Comparison of ENCODE assay signal across 9 mouse cellular contexts in genomic region chr6:34230768-34231381, GRCm38 (mm10). TPM values are rescaled to one million over a fixed set of nuclear protein-coding genes. Genes with fewer than 3 reads are reported as not detected.
DNase-seq lines count a peak whose midpoint lies in the region; TF ChIP-seq lines count a peak whose summit lies in the region.
"Had no signal": no experiment of that assay in that cellular context is flagged by ENCODE, and none has a peak within 500 bp of the region (broad histone marks: within the 10 kb centered on the region; RNA-seq: fewer than 3 reads in every experiment).

No protein-coding gene starts in this region.

- H3K4me3 ChIP-seq in E14TG2a.4 (replicated peaks; ENCODE audit: low read length): no peak overlapping the region
- no peak overlapping the region for H3K4me3 ChIP-seq in lung, adult 2 months (replicated peaks; ENCODE audit: extremely low read depth, low read depth, low read length)
- H3K4me3 ChIP-seq: liver, embryonic 15.5 days had no signal

- no peaks in the 10 kb centered on the region for H3K9me3 ChIP-seq in E14TG2a.4 (ENCODE audit: low read length)
- H3K9me3 ChIP-seq: liver, embryonic 15.5 days had no signal

- H3K36me3 ChIP-seq in E14TG2a.4 (ENCODE audit: insufficient read depth, low read length): no peaks in the 10 kb centered on the region
- H3K36me3 ChIP-seq: liver, embryonic 15.5 days had no signal

- H3K27me3 ChIP-seq in E14TG2a.4 (ENCODE audit: insufficient read depth, low read length): peaks cover 14% of the 10 kb centered on the region; the same call in 1 of the 2 replicates
- H3K27me3 ChIP-seq: liver, embryonic 15.5 days had no signal

- peak; percentile 41 for DNase-seq in gastrocnemius, adult 18-20 months (ENCODE audit: low spot score)
- no peak for DNase-seq in gastrocnemius, postnatal 25 days
- peak; percentile 7 for DNase-seq in c-Kit-positive CD71-positive TER-119-positive erythroid progenitor cells, embryonic 14.5 days (ENCODE audit: low spot score)
- peak; percentile 69 for DNase-seq in forelimb bud, embryonic 11.5 days (ENCODE audit: low read depth, low spot score)
- DNase-seq in kidney, postnatal 14 days: peak; percentile 70
- peak; percentile 29 for DNase-seq in lung, adult 2 months
- DNase-seq in right cerebral cortex, postnatal 14 days: peak; percentile 52

- WGBS in lung, adult 2 months: 26% methylated on average over 13 of the region's 13 CpGs

- H3K4me1 ChIP-seq in E14TG2a.4 (replicated peaks; ENCODE audit: low read depth, low read length): peaks cover 25% of the 10 kb centered on the region
- no peaks in the 10 kb centered on the region for H3K4me1 ChIP-seq in lung, adult 2 months (ENCODE audit: control insufficient read depth, insufficient read depth, low read length)
- H3K4me1 ChIP-seq: liver, embryonic 15.5 days had no signal

- peak; percentile 81 for TF ChIP-seq CTCF in E14TG2a.4 (conservative IDR thresholded peaks at IDR 0.05; ENCODE audit: low read length)
- TF ChIP-seq CTCF in lung, adult 2 months (IDR thresholded peaks at IDR 0.05; ENCODE audit: insufficient read depth, low read length): peak; percentile 67

- no peak for TF ChIP-seq POLR2A in lung, adult 2 months (IDR thresholded peaks at IDR 0.05; ENCODE audit: borderline replicate concordance, extremely low read depth, low read depth, low read length)

RNA-seq across cellular contexts. Expression of gene Slc35b4, which starts 54.0 kb away (rescaled TPM):
- total RNA-seq in gastrocnemius, adult 18-20 months (2021): 1 to 10 TPM; 7.9 to 8.0 TPM
- 1 to 10 TPM; 5.9 to 8.7 TPM for total RNA-seq in gastrocnemius, postnatal 25 days (2021)
- polyA plus RNA-seq in lung, adult 2 months (2012; rRNA removed): 13.9 and 21.1 TPM in 2 replicates
